In the genomic region with DNA sequence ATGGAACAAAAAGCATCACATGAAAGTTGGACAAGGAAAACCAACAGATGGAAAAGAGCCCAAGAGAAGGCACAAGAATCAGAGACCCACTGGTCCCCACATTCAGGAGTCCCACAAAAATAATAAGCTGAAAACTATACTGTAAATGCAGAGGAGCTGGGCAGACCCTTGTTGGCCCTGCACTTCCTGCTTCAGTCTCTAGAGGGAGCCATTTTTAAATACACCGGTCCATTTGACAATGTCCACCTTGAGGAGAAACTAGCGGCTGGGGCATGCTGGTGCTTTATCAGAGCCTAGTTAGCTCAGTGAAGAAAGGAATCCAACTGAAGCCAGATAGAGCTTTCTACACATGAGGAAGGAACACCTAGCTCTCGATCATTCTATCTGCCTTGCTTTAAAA, we compare ENCODE assay signal across 9 mouse cellular contexts.
DNase-seq lines count a peak whose midpoint lies in the region; ATAC-seq and TF ChIP-seq lines count a peak whose summit lies in the region.
"Had no signal": no experiment of that assay in that cellular context is flagged by ENCODE, and none has a peak within 500 bp of the region (broad histone marks: within the 10 kb centered on the region; RNA-seq: fewer than 3 reads in every experiment).

No protein-coding gene starts in this region.

- ATAC-seq in hindbrain, postnatal 0 days: no peak
- ATAC-seq in hindbrain, embryonic 11.5 days (ENCODE audit: low FRiP score): no peak
- ATAC-seq in forebrain, embryonic 11.5 days (replicated peaks; ENCODE audit: low FRiP score): no peak
- ATAC-seq in neural tube, embryonic 15.5 days (ENCODE audit: low FRiP score): no peak

- no peaks in the 10 kb centered on the region for H3K27me3 ChIP-seq in hindbrain, postnatal 0 days (ENCODE audit: insufficient read depth, low read length)
- no peaks in the 10 kb centered on the region for H3K27me3 ChIP-seq in hindbrain, embryonic 11.5 days (ENCODE audit: control insufficient read depth, insufficient read depth, low read length)
- H3K27me3 ChIP-seq in forebrain, embryonic 11.5 days (ENCODE audit: control insufficient read depth, insufficient read depth, low read length): no peaks in the 10 kb centered on the region
- no peaks in the 10 kb centered on the region for H3K27me3 ChIP-seq in neural tube, embryonic 15.5 days (replicated peaks)
- H3K27me3 ChIP-seq: limb, embryonic 13.5 days had no signal

- H3K27ac ChIP-seq in hindbrain, postnatal 0 days: no peak overlapping the region
- no peak overlapping the region for H3K27ac ChIP-seq in hindbrain, embryonic 11.5 days (ENCODE audit: low read depth, low read length)
- no peak overlapping the region for H3K27ac ChIP-seq in forebrain, embryonic 11.5 days (ENCODE audit: low read depth, low read length)
- no peak overlapping the region for H3K27ac ChIP-seq in neural tube, embryonic 15.5 days (replicated peaks)
- H3K27ac ChIP-seq: limb, embryonic 13.5 days had no signal

- 65% methylated on average over 3 of the region's 3 CpGs for WGBS in hindbrain, postnatal 0 days
- WGBS in hindbrain, embryonic 11.5 days: 58% methylated on average over 3 of the region's 3 CpGs
- 53% methylated on average over 3 of the region's 3 CpGs for WGBS in forebrain, embryonic 11.5 days
- WGBS in neural tube, embryonic 15.5 days: 61% methylated on average over 3 of the region's 3 CpGs

- no peak overlapping the region for H3K9ac ChIP-seq in hindbrain, postnatal 0 days (replicated peaks; ENCODE audit: low read length)
- no peak overlapping the region for H3K9ac ChIP-seq in hindbrain, embryonic 11.5 days (ENCODE audit: low read depth, low read length)
- H3K9ac ChIP-seq in forebrain, embryonic 11.5 days (ENCODE audit: low read length): no peak overlapping the region
- H3K9ac ChIP-seq in neural tube, embryonic 15.5 days (replicated peaks): no peak overlapping the region
- H3K9ac ChIP-seq: limb, embryonic 13.5 days had no signal

- no peaks in the 10 kb centered on the region for H3K4me1 ChIP-seq in hindbrain, postnatal 0 days (ENCODE audit: insufficient read depth, low read length)
- H3K4me1 ChIP-seq in hindbrain, embryonic 11.5 days (replicated peaks; ENCODE audit: control insufficient read depth, insufficient read depth, low read length): no peaks in the 10 kb centered on the region
- no peaks in the 10 kb centered on the region for H3K4me1 ChIP-seq in forebrain, embryonic 11.5 days (replicated peaks; ENCODE audit: control insufficient read depth, insufficient read depth, low read length)
- H3K4me1 ChIP-seq in neural tube, embryonic 15.5 days: no peaks in the 10 kb centered on the region
- H3K4me1 ChIP-seq: limb, embryonic 13.5 days had no signal

- H3K4me2 ChIP-seq in hindbrain, postnatal 0 days (ENCODE audit: low read depth, low read length): no peak overlapping the region
- no peak overlapping the region for H3K4me2 ChIP-seq in hindbrain, embryonic 11.5 days (replicated peaks; ENCODE audit: low read depth, low read length)
- no peak overlapping the region for H3K4me2 ChIP-seq in forebrain, embryonic 11.5 days (ENCODE audit: low read depth, low read length, severe bottlenecking)
- H3K4me2 ChIP-seq in neural tube, embryonic 15.5 days: no peak overlapping the region
- H3K4me2 ChIP-seq: limb, embryonic 13.5 days had no signal

- H3K9me3 ChIP-seq in hindbrain, postnatal 0 days (ENCODE audit: low read length): no peaks in the 10 kb centered on the region
- H3K9me3 ChIP-seq in hindbrain, embryonic 11.5 days (ENCODE audit: control insufficient read depth, low read length): no peaks in the 10 kb centered on the region
- H3K9me3 ChIP-seq in forebrain, embryonic 11.5 days (ENCODE audit: control insufficient read depth, low read length): no peaks in the 10 kb centered on the region
- no peaks in the 10 kb centered on the region for H3K9me3 ChIP-seq in neural tube, embryonic 15.5 days (replicated peaks)
- H3K9me3 ChIP-seq: limb, embryonic 13.5 days had no signal

- no peaks in the 10 kb centered on the region for H3K36me3 ChIP-seq in hindbrain, postnatal 0 days (ENCODE audit: insufficient read depth, low read length)
- H3K36me3 ChIP-seq in hindbrain, embryonic 11.5 days (ENCODE audit: control insufficient read depth, insufficient read depth, low read length): no peaks in the 10 kb centered on the region
- no peaks in the 10 kb centered on the region for H3K36me3 ChIP-seq in forebrain, embryonic 11.5 days (ENCODE audit: control insufficient read depth, insufficient read depth, low read length)
- H3K36me3 ChIP-seq in neural tube, embryonic 15.5 days: no peaks in the 10 kb centered on the region
- H3K36me3 ChIP-seq: limb, embryonic 13.5 days had no signal

- no peak overlapping the region for H3K4me3 ChIP-seq in hindbrain, postnatal 0 days (ENCODE audit: low read length)
- no peak overlapping the region for H3K4me3 ChIP-seq in hindbrain, embryonic 11.5 days (ENCODE audit: low read depth, low read length)
- H3K4me3 ChIP-seq in forebrain, embryonic 11.5 days (ENCODE audit: low read depth, low read length): no peak overlapping the region
- no peak overlapping the region for H3K4me3 ChIP-seq in neural tube, embryonic 15.5 days (replicated peaks)
- H3K4me3 ChIP-seq: limb, embryonic 13.5 days had no signal

- TF ChIP-seq CTCF in hindbrain, postnatal 0 days (IDR thresholded peaks at IDR 0.05; ENCODE audit: low read depth): 0 out of 2 replicates have a peak, but pooled peaks have one; percentile 9

- DNase-seq in hindbrain, postnatal 0 days (ENCODE audit: low spot score): no peak
- DNase-seq in hindbrain, embryonic 11.5 days (ENCODE audit: low spot score): no peak
- DNase-seq in B cell, adult 2 months: peak; percentile 40 to 46
- peak; percentile 34 for DNase-seq in adipocyte (ENCODE audit: low spot score)
- peak; percentile 25 for DNase-seq in lung, postnatal 10 days
- DNase-seq in forebrain, embryonic 11.5 days (ENCODE audit: low spot score): no peak
- no peak for DNase-seq in right cerebral cortex, adult 2 months (ENCODE audit: low spot score in 2 of 2)

Comparison
In these comparisons a context has a peak if more than half of its experiments do, and no peak if none do; other contexts are left out.
1. DNase-seq: peak in B cell, adult 2 months (2 of 2), adipocyte (single experiment) and lung, postnatal 10 days (single experiment); none in hindbrain, postnatal 0 days (single experiment), hindbrain, embryonic 11.5 days (single experiment), forebrain, embryonic 11.5 days (single experiment) and right cerebral cortex, adult 2 months (0 of 2).